Mouse (Mus musculus) testis, postnatal 14 days (tissue): ENCODE measurements around the gene Tmem208.
"Not testable (repeated sequence)": the region's sequence is repeated elsewhere in the genome, so short reads cannot be mapped to it uniquely, and the experiment has no call there.

Source experiments
- DNase-seq: peaks from one replicate; pipeline ENCODE4 v3.0.0; 2021; ENCODE audit warnings: low spot score

The Tmem208 gene

DNA sequence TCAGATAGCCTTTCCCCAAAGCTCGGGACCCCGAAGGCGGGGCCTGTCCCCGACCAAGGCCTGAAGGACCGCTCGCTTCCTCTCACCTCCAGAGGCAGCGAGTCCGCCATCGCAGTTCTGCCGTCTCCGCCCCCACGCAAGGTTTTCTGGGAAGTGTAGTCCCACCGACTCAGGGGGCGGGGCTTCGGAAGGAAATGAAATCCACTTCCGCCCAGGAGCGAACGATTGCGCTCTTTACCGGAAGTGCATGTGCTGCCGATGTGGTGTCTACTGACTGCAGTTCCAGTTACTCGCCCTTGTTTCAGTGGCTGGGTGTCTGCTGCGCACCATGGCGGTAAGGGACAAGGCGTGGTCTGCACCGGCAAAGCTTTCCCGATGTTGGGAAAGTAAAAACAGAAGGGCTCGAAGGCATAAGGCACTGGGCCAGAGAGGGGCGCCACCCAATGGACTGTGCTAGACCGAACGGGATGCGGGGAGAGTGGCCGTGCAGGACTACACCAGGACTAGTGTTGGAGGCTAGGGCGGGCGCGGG lies at the start of gene Tmem208, which contains the start of gene Lrrc29:
TSS of gene Tmem208 (plus strand) at position 214 of the 532 bp plus-strand sequence.
TSS of gene Lrrc29 (minus strand) at position 138 of the 532 bp plus-strand sequence.
- DNase-seq: peak; percentile 96

DNA sequence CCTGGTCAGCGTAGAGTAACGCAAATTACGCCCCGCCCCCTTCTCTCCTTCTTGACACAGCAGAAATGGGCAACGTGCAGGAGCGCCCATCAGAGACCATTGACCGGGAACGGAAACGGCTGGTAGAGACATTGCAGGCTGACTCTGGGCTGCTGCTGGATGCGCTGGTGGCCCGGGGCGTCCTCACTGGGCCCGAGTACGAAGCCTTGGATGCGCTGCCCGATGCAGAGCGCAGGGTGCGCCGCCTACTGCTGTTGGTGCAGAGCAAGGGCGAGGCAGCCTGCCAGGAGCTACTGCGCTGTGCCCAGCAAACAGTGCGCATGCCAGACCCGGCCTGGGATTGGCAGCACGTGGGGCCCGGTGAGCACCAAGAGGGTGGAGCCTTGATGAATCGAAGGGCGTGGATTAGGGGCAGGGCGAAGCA lies 47.2 kb upstream of the Tmem208 start:
- peak; percentile 73 for DNase-seq

DNA sequence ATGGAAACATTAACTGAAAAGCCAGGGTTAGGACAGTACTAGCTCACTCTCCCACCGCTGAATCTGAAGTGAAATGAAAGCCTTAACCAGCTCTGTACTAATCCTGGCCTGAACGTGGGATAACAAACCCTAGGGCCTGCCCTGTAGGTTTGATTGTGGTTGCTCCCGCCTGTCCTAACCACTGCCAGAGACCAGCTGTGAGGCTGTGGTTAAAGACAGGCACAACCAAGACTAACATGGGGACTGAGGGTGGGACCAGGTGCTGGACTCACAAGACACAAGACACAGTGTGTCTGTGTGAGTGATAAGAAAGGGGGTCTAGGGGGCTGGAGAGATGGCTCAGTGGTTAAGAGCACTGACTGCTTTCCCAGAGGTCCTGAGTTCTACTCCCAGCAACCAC lies 45.6 kb upstream of the Tmem208 start:
- DNase-seq: no peak

DNA sequence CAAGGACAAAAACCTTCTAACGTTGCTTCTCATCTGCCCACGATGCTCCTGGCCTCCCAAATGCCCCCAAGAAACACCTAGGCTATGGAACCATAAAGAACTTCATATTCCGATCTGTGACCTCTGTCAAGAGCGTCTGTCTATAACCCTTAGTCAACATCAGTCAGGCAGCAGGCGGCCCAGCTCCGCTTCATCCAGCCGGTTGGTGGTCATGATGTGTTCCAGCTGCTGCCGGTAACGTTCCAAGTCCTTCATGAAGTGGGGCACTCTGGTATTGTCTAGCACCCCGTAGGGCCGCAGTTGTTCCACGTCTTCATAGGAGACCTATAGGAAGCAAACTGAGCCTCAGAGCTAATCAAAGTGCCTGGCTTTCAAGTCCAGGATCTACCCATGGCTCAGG lies 44.3 kb upstream of the Tmem208 start:
- no peak for DNase-seq

DNA sequence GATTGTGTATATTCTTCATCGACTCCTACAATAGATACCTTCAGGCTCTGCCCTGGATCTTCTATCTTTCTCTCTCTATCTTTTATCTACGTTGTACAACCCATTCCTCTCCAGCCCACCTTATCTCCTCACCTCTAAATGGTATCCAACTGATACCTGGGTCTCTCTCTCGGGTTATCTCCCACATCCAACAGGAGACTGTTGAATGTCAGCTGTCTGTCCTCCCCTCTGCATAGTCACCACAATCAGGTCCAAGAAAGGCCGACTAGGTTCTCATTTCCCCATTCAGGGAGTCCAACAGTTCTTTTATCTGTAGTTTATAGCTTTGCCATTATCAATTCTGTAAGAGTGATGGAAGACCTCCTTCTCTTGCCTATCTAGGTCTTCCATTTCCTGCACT lies 43.9 kb upstream of the Tmem208 start:
- DNase-seq: no peak

DNA sequence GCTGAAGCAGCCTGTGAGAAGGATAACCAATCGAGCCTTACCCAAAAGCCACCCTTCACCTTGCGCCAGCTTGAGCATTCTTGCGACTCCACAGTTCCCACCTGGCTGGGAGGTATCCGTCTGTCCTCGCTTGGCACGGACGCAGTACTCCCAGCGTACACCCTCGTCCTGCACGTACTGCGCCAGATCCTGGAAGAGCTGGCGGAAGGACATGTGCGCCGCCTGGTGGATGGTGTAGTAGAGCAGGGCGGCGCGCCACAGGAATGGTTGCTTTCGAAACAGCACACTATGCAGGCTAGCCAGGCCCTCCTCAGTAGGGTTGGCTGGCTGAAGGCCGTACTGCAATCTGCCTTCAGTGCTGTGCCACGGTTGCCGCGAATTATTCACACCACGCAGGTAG lies 43.1 kb upstream of the Tmem208 start:
- peak; percentile 53 for DNase-seq

DNA sequence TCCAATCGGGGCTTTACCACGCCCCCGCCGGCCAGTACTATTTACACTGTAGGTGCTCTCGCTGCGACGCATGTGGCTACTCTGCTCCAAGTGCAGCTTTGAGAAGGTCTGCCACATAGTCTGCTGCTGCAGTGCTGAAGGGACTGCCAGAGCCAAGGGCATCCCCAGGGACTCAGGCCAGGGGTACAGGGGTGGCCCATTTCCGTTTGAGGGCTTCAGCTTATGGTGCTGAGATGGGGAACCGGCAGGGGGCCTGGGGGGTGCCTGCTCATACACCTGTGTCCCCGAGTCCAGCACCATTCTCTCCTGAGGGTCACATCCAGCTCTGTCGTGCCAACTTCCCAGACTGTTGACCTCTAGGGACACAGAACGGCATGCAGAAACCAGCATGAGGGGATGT lies 40.6 kb upstream of the Tmem208 start:
- peak; percentile 8 for DNase-seq

DNA sequence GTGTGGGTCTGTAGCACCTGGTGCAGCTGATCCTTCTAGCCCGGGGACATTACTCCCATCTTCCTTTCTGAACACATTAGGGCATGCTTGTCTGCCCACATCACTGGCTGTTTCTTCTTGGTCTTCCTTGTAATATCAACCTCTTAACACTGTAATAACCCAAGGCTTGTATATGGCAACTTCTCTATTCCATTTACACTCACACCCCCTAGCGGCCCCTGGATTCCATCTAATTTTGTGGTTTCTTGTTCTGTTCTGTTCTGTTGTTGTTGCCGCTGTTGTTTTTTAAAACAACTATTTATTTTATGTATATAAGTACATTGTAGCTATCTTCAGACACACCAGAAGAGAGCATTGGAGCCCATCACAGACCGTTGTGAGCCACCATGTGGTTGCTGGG lies 39.2 kb upstream of the Tmem208 start:
- no peak for DNase-seq

DNA sequence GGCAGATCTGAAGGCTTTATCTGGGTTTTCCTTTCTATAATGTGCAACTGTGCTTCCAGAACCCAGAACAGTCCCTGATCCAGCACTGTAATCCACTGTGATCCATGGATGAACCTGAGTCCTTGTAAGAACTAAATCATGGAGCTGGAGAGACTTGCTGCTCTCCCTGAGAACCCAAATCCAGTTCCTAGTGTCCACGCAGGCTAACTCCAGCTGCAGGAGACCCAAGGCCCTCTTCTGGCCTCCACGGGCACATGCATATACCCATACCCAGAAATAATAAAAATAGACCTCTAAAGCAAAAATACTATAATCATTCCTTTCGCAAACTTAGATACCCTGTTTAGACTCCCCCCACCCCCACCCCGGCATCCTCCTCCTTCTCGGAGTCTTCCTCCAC lies 37.9 kb upstream of the Tmem208 start:
- DNase-seq: no peak

DNA sequence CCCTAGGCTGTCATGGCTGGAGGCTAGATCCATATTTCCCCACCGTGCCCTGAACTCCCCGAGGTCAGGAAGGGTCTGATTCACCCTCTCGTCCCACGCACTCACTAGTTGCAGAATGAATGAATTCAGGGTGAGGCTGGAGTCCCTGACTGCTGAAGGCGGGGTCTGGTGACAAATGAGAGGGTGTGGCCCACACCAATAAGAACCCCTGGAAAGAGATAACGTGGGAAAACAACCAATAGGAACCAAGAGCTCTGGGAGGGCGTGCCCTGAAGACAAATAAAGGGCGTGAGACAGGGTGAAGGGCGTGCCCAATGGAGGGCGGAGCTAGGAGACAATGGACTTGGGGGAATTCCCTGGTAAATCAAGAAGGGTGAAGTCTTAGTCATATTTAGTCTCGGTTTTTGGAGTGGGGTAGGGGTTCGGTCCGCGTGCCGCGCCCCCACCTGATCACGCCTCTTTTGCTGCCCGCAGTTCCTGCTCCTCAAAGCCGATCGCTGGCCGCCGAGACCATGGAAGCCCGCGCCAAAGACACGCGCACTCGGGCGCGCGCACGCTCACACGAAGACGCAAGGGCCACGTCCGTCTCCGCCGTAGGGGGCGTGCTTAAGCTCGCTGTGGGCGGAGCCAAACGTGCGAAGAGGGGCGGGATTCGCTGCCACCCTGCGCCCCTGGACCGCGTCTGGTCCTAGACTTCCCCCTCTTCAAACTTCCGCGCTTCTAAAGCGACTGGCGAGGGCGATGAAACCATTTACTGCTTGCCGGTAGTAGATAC lies 37.0 kb upstream of the Tmem208 start:
- peak; percentile 91 for DNase-seq

DNA sequence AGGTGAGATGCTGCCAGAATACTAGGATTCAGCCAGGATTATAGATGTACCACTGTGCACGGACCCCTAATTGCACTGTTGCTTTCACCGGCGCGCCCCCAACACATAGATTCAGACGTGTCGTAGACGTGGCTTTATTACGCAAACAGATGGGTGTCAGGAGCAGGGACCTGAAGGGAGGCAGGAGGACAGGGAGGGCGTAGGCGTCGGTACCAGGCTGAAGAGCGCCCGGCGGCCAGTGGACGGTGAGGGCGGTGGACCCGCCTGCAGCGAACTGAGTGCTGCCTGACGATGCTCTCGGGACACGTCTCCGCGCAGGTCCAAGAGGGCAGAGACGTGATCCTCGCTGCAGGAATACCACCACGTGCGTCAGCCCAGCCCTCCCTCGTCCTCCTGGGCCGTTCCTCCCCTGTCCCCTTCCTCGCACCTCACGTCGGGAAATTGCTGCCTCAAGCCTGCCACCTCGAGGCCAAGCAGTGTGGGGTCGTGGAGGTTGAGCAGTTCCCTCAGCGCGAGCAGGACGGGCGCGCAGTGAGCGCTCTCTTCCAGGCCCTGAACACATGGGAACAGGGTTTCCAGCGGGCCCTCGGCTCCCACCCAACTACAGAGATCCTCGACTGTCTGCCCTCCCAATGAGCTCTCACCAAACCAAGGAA lies 36.2 kb upstream of the Tmem208 start, which contains the start of gene 4931428F04Rik:
TSS of gene 4931428F04Rik (minus strand) at position 60 of the 656 bp plus-strand sequence.
- no peak for DNase-seq

DNA sequence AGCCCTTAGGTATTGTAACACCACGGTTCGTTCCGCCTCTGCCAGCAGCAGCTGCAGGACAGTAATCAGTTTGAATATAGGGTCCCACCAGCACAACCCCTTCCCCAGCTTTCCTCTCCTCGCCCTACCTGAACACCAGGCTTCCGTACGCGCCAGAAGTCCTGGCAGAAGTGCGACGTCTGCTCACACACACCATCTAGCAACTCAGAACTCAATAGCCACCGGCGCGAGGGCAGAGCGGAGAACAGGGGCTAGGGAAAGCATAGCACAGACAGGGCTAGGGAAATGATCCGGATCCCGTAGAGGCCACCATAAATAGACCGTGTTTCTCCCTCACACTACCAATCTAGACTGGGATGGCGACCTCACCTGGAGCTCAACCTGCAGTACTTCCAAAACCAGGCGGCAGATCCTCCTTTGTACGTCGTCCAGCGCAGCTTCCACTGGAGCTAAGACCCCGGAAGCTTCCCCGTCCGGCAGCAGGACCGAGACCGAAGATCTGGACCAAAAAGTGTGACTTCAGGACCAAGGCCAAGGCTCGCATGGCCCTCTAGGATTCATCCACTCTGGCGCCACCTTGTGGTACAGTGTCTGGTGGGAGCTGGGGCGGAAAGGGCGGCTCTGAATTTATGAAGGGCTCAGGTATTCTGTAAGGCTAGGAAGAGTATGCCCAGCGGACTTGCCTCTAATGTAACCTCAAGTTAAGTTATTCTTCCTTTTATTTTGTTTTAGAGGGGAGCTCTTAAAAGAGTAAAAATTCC lies 35.4 kb upstream of the Tmem208 start:
- peak; percentile 86 for DNase-seq

DNA sequence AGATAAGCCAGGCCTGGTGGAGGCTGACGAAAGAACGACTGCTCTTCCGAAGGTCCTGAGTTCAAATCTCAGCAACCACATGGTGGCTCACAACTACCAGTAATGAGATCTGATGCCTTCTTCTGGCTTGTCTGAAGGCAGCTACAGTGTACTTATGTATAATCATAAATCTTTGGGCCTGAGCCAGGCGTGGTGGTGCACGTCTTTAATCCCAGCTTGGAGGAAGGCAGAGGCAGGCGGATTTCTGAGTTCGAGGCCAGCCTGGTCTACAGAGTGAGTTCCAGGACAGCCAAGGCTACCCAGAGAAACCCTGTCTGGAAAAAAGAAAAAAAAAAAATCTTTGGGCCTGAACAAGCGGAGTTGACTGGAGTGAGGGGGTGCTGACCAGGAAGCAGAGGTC lies 34.8 kb upstream of the Tmem208 start:
- not testable (repeated sequence) for DNase-seq

DNA sequence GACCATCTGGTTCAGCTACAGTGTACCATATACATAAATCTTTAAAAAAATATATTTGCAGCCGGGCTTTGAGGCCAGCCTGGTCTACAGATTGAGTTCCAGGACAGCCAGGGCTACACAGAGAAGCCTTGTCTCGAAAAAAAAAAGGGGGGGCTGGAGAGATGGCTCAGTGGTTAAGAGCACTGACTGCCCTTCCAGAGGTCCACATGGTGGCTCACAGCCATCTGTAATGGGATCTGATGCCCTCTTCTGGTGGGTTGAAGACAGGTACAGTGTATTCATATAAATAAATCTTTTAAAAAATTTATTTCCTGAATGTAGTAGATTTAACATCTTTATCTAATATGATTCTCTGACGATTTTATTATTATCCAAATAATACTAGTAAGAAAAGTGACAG lies 34.4 kb upstream of the Tmem208 start:
- not testable (repeated sequence) for DNase-seq

DNA sequence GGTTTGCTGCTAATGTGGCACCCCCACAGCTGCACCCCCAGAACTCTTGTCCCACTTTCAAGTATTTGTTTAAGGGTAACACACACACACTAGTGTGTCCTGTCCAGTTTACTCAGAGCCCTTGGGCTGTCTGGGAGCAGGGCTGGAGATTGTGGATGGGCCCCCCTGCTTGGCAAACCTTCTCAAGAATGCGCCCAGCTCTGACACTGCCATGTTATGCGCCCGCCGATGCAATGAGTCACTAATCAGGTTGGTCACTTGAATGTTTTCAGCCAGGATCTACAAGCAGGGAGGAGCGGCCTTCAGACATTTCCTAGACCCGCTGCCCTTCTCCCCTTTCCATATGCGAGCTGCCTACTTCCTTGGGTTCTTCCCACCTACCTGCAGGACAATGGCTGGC lies 33.7 kb upstream of the Tmem208 start:
- DNase-seq: no peak

DNA sequence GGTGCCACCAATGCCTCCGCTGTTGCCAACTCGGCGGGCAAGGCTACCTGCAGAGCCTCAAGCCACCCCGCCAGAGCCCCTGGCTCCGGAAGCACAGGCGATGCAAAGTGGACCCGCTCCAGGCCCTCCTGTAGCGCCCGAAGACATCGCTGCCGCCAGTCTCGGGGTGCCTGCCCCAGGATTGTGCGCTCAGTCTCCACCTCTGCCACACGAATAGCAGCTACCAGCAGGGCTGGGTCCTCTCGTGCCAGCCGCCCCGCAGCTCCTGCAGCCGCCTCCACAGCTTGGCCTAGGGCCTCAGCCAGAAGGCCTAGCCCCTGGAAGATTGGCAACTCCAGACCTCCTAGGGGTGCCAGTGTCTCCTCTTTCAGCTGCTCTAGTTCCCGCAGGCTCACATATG lies 32.7 kb upstream of the Tmem208 start:
- DNase-seq: peak; percentile 8

DNA sequence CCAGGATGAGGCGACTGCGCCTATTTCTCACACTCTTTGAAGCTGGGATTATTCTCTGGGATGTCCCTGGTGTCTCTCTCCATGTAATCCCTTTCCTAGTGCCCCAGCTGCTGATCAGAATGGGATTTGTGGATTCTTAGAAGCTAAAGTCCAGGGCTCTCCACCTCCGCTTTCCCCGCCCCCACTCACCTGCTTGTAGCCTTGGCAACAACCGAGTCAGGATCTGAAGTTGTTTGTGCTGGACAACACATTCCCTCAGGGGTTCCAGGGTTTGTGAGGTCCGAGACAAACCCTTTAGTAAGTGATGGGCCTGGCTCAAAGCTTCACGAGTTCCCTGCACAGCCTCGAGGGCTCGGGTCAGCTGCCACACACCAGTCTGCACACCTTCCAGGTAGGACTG lies 31.4 kb upstream of the Tmem208 start:
- DNase-seq: no peak

DNA sequence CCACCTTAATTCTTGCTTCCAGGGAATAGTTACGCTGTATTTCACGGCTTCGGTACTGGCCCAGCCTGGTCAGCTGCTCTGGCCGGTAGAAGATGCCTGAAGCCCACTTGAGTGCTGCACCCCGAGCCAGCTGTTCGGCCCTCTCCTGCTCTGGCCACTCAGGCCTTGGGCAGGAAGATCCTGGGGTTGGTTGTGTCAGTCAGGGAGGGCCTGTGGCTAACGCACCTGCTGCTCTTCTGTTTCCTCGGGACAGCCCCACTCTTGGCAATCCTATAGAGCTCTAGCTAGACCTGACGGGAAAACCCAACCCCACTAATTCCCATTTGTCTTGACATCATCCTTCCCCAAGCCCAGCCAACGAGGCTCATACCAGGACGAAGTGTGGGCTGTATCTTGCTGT lies 30.9 kb upstream of the Tmem208 start:
- no peak for DNase-seq

DNA sequence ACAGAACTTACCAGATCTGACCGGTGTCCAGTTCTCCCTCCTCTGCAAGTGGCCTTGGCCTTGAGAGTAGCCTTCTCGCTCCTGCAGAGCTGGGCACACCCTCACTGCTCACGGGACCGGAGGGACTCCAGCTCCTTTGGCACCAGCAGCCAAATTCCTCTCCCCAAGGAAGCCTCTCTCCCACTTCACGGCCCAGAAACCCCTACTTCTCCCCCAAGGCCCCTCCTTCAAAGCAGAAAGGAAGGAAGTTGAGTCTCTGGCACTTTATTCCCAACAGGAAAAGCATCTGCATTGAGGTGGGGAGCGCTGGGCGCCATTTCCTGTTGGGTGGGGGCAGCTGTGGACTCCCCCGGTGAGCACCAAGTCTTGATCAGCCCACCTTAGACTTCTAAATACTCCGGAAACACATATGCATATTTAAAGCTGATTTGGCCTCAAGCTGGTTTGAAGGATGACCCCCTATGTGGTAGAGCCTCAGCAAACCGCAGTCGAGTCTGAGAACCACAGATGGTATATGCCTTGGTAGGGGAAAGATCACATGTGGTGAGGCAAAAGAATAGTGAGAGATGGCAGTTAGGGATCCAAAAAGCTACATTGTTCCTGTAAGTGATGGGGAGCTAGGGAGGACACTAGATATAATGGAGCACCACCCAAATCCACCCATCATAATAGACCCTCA lies 30.1 kb upstream of the Tmem208 start, which contains the start of gene Exoc3l:
TSS of gene Exoc3l (minus strand) at position 207 of the 679 bp plus-strand sequence.
- peak; percentile 86 for DNase-seq

DNA sequence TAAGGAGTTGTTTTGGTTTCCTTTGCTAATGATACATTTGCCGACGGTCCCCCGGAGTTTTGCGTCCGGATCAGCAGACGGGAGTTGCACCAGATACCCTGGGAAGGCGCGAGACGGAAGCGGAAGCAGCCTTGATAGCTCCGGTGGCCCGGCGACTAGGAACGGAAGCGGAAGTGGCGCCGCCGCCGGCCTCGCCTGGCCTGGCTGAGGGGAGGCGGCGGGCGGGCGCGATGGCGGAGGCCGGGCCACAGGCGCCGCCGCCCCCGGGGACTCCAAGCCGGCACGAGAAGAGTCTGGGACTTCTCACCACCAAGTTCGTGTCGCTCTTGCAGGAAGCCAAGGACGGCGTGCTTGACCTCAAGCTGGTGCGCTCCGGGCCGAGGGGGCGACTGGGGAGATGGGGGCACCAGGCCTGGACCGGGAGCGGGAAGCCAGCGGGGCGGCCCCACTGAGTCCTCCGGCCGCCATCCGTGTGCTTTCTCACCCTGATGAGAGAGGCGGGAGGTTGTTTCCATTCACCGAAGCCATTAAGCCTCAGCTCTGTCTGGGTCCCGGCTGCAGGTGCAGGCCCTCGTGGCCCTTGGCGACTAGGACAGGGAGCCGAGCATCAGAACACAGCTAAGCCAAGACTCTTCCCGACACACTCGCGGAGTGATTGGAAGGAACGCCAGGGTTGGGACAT lies 28.5 kb upstream of the Tmem208 start, which contains the start of gene E2f4:
TSS of gene E2f4 (plus strand) at position 153 of the 682 bp plus-strand sequence.
- DNase-seq: peak; percentile 93
